Mouse (Mus musculus) small intestine, adult 10 weeks (tissue): ENCODE results near the gene Sost. TPM values are rescaled to one million over a fixed set of nuclear protein-coding genes. Genes with fewer than 3 reads are reported as not detected.

Source experiments
- polyA plus RNA-seq: library from polyadenylated mRNA; stranded (reverse); fragments of 350-450 nt; fragmentation: Illumina TruSeq; extraction: RNeasy Lipid Tissue Mini Kit (QIAGEN cat#74804); gene quantifications from one replicate; pipeline ENCODE4 v1.2.3, GENCODE M21; 2014; ENCODE audit warnings: low replicate concordance

Gene Sost
- not detected for polyA plus RNA-seq

GRCm38 (mm10) chr11:101966965-101967614, at the start of gene Sost:
Gene Sost, minus strand, starts transcription at chr11:101967015.

DNA sequence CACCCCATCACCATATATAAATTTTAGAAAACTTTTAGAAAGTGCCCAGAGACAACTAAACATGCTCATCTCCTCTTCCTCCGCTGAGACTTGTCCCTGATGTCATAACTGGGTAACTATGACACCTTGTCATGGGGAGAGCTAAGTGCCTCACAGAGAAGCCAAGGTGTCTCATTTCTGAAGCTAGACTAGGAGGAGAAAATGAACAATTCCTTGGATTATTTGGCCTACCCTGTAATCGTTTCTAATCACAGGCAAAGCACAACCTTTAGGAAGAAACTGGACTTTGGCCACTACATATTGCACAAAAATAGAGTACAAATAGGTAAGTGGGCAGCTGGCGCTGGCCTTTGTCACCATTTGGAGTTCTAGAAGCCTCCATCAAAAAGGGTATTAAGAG, 20.1 kb upstream of the Sost start, which contains the start of gene Dusp3:
Dusp3 (minus strand) TSS at position 101 of the 400 bp plus-strand sequence.

DNA sequence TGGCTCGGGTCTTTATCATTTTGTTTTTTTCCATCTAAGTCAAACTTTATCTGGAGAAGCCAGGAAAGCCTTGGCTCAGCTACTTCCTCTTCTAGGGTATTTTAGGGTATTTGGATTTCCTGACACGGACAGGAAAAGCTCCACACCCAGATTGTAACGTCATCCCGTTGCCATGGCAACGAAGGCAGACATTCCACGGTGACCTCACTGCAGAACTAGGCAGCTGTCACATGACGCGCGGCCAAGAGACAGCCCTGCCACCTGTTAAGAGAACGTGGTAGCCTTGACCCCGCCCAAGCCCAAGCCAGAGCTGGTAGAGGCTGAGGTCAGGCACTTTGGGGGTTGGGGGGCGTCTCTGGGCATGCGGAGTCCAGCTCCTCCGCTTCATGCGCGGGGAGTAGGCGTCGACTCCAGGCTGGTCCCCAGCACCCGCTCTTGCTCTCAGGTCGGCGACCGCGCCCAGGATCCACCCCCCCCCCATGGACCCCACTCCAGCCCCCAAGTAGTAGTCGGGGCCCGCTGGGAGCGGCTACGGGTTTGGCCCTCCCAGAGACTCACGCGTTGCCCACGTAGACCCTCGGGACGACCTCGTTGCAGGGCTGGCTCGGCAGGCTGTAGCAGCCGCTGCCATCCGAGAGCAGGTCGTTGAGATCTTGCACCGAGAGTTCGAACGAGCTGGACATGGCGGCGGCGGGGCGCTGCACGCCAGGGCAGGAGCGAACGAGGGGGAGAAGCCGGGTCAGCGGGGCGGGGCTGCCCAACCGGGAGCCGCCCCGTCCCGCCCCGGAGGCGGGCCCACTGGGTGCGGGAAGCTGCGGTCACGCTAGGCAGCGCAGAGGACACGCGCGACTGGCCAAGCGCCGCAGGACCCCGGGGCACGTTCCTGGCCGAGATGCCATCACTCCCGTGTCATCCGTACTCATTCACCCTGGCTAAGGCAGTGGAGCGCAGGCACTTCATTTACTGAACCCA, 17.5 kb upstream of the Sost start, which contains the start of gene Cfap97d1:
Cfap97d1 (plus strand) TSS at position 226 of the 972 bp plus-strand sequence.

Other genes starting within 250 kb of the Sost start
- 13.2 TPM for gene Dhx8, start 234.1 kb downstream of the Sost start, polyA plus RNA-seq
- not detected for gene Etv4, start 181.6 kb downstream of the Sost start, polyA plus RNA-seq
- gene Meox1, start 72.6 kb downstream of the Sost start, polyA plus RNA-seq = 1.3 TPM
- not detected for gene Cfap97d1, start 17.3 kb upstream of the Sost start, polyA plus RNA-seq
- 5.8 TPM for gene Dusp3, start 20.0 kb upstream of the Sost start, polyA plus RNA-seq
- gene Mpp3, start 61.4 kb upstream of the Sost start, polyA plus RNA-seq = 0.30 TPM
- 3.2 TPM for gene Cd300lg, start 74.5 kb upstream of the Sost start, polyA plus RNA-seq
- gene Mpp2, start 121.5 kb upstream of the Sost start, polyA plus RNA-seq = not detected
- gene Ppy, start 134.3 kb upstream of the Sost start, polyA plus RNA-seq = not detected
- not detected for gene Pyy, start 140.8 kb upstream of the Sost start, polyA plus RNA-seq
- gene Nags, start 178.5 kb upstream of the Sost start, polyA plus RNA-seq = 0.26 TPM
- gene Tmem101, start 189.4 kb upstream of the Sost start, polyA plus RNA-seq = 2.4 TPM
- gene Lsm12, start 218.3 kb upstream of the Sost start, polyA plus RNA-seq = 50.0 TPM
- 1.1 TPM for gene G6pc3, start 222.6 kb upstream of the Sost start, polyA plus RNA-seq